Mouse (Mus musculus) cerebellum, postnatal 4 days (tissue): ENCODE measurements around the gene Gli2.
A peak's percentile ranks its signal among the peaks of the same experiment; 100 is the strongest.

Experiments used
- DNase-seq, 2 experiments: peaks; one replicate each; pipeline ENCODE4 v3.0.0; 2022; ENCODE audit warnings: low spot score in 2 of 2, mixed read lengths in 1 of 2

Gene Gli2

GRCm38 (mm10) chr1:119051938-119052551, 1.4 kb downstream of the Gli2 start:
- peak in 1 of 2 experiments; percentile 36 for DNase-seq

GRCm38 (mm10) chr1:119051192-119051937, 2.1 kb downstream of the Gli2 start:
- DNase-seq: no peak

- no peak for DNase-seq
Observed at GRCm38 (mm10) chr1:119049812-119050615, 3.4 kb downstream of the Gli2 start.

GRCm38 (mm10) chr1:119048988-119049387, 4.4 kb downstream of the Gli2 start:
- DNase-seq: no peak

- no peak for DNase-seq
Observed at GRCm38 (mm10) chr1:119048547-119048946, 4.9 kb downstream of the Gli2 start.

GRCm38 (mm10) chr1:119047462-119048371, 5.7 kb downstream of the Gli2 start:
- DNase-seq: peak in 1 of 2 experiments; percentile 44

GRCm38 (mm10) chr1:119038436-119038835, 15.0 kb downstream of the Gli2 start:
- DNase-seq: no peak

GRCm38 (mm10) chr1:119035931-119036330, 17.5 kb downstream of the Gli2 start:
- no peak for DNase-seq

GRCm38 (mm10) chr1:119035301-119035700, 18.1 kb downstream of the Gli2 start:
- DNase-seq: no peak

- no peak for DNase-seq
Observed at GRCm38 (mm10) chr1:119034163-119034705, 19.2 kb downstream of the Gli2 start.

GRCm38 (mm10) chr1:119033450-119034162, 19.8 kb downstream of the Gli2 start:
- DNase-seq: peak in 1 of 2 experiments; percentile 53

- no peak for DNase-seq
Observed at GRCm38 (mm10) chr1:119031185-119031584, 22.2 kb downstream of the Gli2 start.

- no peak for DNase-seq
Observed at GRCm38 (mm10) chr1:119025647-119026358, 27.6 kb downstream of the Gli2 start.

GRCm38 (mm10) chr1:119022311-119022710, 31.1 kb downstream of the Gli2 start:
- no peak for DNase-seq

GRCm38 (mm10) chr1:119020092-119020491, 33.3 kb downstream of the Gli2 start:
- peak in 1 of 2 experiments; percentile 75 for DNase-seq

GRCm38 (mm10) chr1:119019056-119019455, 34.4 kb downstream of the Gli2 start:
- DNase-seq: no peak

GRCm38 (mm10) chr1:119016866-119017265, 36.6 kb downstream of the Gli2 start:
- DNase-seq: no peak

GRCm38 (mm10) chr1:119015108-119015507, 38.3 kb downstream of the Gli2 start:
- peak in 1 of 2 experiments; percentile 37 for DNase-seq

- no peak for DNase-seq
Observed at GRCm38 (mm10) chr1:119008949-119009348, 44.5 kb downstream of the Gli2 start.
